Mouse (Mus musculus) limb, embryonic 13.5 days (tissue): ENCODE measurements around the gene Spock1. TPM values are rescaled to one million over a fixed set of nuclear protein-coding genes. Genes with fewer than 3 reads are reported as not detected.

Experiments
- ATAC-seq: fragments of 200-750 bp; cut with Nextera tagmentation; 2 replicates; pipeline ENCODE4 v1.8.0; 2017; ENCODE audit warnings: low read depth, moderate number of reproducible peaks, moderate TSS enrichment; ENCODE audit not compliant: low FRiP score
- H3K27ac ChIP-seq: fragments of 300-500 bp; sonication (generic); 2 replicates; pipeline ENCODE4 v1.5.1; 2015; ENCODE audit warnings: inconsistent platforms, mild to moderate bottlenecking, moderate library complexity
- H3K27me3 ChIP-seq: fragments of 300-500 bp; sonication (generic); 2 replicates; pipeline ENCODE4 v1.6.1; 2015; ENCODE audit warnings: mild to moderate bottlenecking, inconsistent platforms
- H3K36me3 ChIP-seq: fragments of 300-500 bp; sonication (generic); 2 replicates; pipeline ENCODE4 v1.6.1; 2015; ENCODE audit warnings: inconsistent platforms, mild to moderate bottlenecking, moderate library complexity
- H3K4me1 ChIP-seq: fragments of 300-500 bp; sonication (generic); 2 replicates; pipeline ENCODE4 v1.6.1; 2015; ENCODE audit warnings: inconsistent platforms
- H3K4me2 ChIP-seq: fragments of 300-500 bp; sonication (generic); replicated peaks from 2 replicates; pipeline ENCODE4 v1.6.1; 2015; ENCODE audit warnings: inconsistent platforms, mild to moderate bottlenecking, moderate library complexity
- H3K4me3 ChIP-seq: fragments of 300-500 bp; sonication (generic); 2 replicates; pipeline ENCODE4 v1.5.1; 2015; ENCODE audit warnings: moderate library complexity, mild to moderate bottlenecking, inconsistent platforms
- H3K9ac ChIP-seq: fragments of 300-500 bp; sonication (generic); 2 replicates; pipeline ENCODE4 v1.6.1; 2015; ENCODE audit warnings: mild to moderate bottlenecking, inconsistent platforms
- H3K9me3 ChIP-seq: fragments of 300-500 bp; sonication (generic); 2 replicates; pipeline ENCODE4 v1.6.1; 2016; ENCODE audit warnings: inconsistent platforms
- WGBS: fragments of 180-500 bp; shearing (Covaris S2); methylation state at CpG from one replicate; pipeline ENCODE4 v1.1.7; 2015; 5-methylcytosine and 5-hydroxymethylcytosine counted together
- polyA plus RNA-seq: library from polyadenylated mRNA; unstranded; fragments of >200 nt; fragmentation: Nextera tagmentation; extraction: Ambion mirVana; gene quantifications from 2 replicates; pipeline ENCODE4 v1.2.1, GENCODE M21; 2015

The Spock1 gene
- polyA plus RNA-seq, 1 experiment from 2014 or later: 2.4 TPM

DNA sequence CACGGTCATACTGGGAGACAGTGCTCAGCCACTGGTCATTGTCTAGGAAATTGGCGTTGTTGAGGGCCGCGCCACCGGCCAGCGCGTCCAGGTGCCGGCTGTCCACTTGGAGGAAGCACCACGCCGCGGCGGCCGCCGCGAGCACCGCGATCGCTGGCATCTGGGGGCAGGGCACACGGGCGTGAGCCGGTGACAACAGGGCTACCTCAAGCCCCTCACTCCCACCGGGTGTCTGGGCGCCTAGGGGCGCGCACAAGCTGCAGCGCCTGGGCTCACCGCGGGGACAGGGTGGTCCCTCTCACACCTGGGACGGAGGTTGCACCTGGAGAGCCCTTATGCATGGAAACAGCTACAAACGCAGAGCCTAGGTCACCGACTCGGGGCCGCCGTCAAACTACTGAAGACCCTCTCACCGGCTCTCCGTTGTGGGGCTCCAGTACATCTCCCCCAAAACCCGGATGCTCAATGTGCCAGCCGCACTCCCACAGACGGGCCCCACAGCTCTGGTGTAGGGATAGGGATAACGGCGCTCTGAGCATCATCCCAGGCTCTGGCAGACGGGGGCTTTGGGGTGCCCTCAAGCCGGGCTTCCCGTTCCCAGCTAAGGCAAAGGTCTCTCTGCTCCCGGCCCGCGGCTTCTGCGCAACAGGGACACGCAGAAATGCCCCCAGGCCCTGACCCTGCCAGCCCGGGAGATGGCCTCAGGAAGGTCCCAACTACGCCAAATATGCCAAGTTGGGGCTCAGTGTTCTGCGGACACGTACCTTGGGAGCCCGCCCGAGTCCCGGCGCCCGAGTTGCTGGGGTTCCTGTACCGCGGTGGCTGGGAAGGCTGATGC, 485 bp downstream of the Spock1 start:
- Histone ChIP-seq H3K9me3 (no peaks in the 10 kb centered on the region), H3K4me3 (peak overlapping the region; percentile 44), H3K27ac (no peak overlapping the region), H3K9ac (0 out of 2 replicates have a peak overlapping the region, but pooled peaks have one; percentile 31), H3K4me2 (peak overlapping the region; percentile 84), H3K4me1 (peaks cover 18% of the 10 kb centered on the region), H3K27me3 (peaks cover 47% of the 10 kb centered on the region), H3K36me3 (no peaks in the 10 kb centered on the region)
- 0 out of 2 replicates have a peak, but pooled peaks have one; percentile 59 for ATAC-seq
- 3% methylated on average over 58 of the region's 60 CpGs for WGBS

DNA sequence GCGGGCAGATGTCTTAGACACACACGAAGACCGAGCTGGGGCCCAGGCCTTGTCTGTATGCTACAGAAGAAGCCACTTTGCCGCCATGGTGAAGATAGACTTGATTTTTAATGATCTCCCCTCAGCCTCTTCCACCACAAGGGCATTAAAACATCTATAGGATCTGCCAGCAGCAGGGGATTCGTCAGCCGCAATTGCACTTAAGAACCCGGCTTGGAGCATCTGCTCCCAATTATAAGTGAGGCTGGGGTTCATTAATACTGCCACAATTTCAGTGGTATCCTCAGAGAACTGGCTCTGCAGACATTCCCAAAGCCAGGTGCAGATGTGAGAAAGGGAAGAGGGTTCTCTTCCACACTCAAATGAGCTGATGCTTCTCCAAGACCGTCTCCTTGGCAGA, 13.5 kb downstream of the Spock1 start:
- WGBS: 19% methylated on average over 8 of the region's 8 CpGs
- Histone ChIP-seq H3K4me2 (peak overlapping the region; percentile 11; the same call in 1 of the 2 replicates), H3K4me1 (peaks cover 21% of the 10 kb centered on the region), H3K27ac (no peak overlapping the region), H3K9me3 (peaks cover 10% of the 10 kb centered on the region; the same call in 1 of the 2 replicates), H3K9ac (no peak overlapping the region), H3K4me3 (no peak overlapping the region), H3K36me3 (no peaks in the 10 kb centered on the region), H3K27me3 (peaks cover 10% of the 10 kb centered on the region)
- ATAC-seq: no peak

DNA sequence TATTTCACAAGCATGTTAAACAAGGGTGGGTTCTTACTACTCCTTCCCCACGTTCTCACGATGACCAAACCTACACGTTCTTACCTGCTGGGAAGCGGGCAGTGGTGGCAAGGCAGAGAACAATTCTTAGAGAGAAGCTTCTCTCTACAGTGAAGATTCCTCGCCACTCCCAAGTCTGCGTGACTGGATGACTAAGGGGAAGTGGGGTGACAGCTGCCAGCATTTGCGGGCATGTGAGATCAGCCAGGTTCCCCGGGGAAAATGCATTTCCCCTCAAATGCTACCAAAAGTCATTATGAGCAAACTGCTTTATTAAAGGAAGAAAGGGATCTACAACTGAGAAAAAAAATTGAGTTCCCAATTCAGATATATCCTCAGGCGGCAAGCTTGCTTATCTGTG, 18.4 kb downstream of the Spock1 start:
- Histone ChIP-seq H3K27me3 (peaks cover 10% of the 10 kb centered on the region), H3K36me3 (no peaks in the 10 kb centered on the region), H3K4me1 (peaks cover 19% of the 10 kb centered on the region), H3K4me2 (no peak overlapping the region), H3K9me3 (no peaks in the 10 kb centered on the region), H3K9ac (no peak overlapping the region), H3K27ac (no peak overlapping the region), H3K4me3 (no peak overlapping the region)
- 62% methylated on average over 9 of the region's 9 CpGs for WGBS
- ATAC-seq: no peak

DNA sequence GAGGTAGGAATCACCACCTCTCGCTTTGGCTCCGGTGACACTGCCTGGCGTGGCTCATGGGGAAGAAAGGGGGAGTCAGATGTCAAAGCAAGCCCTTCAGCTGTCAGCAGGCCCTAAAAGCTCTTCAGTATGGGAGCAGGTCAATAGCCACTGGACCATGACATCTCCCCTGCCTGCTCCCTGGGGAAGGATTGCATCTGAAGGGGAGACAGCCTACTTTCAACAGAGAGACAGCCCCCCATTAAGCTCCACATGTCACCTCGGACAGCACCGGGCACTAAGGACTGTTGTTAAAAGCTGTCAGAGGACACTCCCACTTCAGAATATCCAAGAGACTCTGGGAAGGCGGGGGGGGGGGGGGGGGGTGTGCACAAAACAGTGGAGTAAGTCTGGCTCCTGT, 19.1 kb downstream of the Spock1 start:
- Histone ChIP-seq H3K4me1 (peaks cover 13% of the 10 kb centered on the region), H3K9me3 (no peaks in the 10 kb centered on the region), H3K36me3 (no peaks in the 10 kb centered on the region), H3K27me3 (peaks cover 10% of the 10 kb centered on the region), H3K4me2 (no peak overlapping the region), H3K4me3 (no peak overlapping the region), H3K9ac (no peak overlapping the region), H3K27ac (no peak overlapping the region)
- no peak for ATAC-seq
- 12% methylated on average over 5 of the region's 6 CpGs for WGBS

DNA sequence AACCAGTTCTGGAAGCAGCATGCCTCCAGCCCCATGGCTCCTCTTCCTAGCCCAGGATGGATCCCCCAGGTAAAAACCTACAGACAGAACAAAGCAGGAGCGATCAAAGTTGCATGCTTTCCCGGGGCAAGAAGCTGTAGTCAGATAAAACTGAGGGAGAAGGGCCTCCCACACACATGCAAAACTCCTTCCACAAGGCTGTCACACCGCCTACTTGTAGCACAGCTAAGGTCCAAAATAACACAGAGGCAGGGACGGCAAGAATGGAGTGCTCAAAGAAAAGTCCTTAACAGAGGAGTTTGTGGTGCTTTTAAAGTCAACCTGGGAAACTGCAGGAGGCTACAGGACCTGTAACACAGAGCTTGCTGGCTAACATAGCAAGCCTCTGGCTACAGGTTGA, 28.3 kb downstream of the Spock1 start:
- Histone ChIP-seq H3K9me3 (no peaks in the 10 kb centered on the region), H3K36me3 (no peaks in the 10 kb centered on the region), H3K9ac (no peak overlapping the region), H3K4me2 (no peak overlapping the region), H3K27me3 (no peaks in the 10 kb centered on the region), H3K4me3 (no peak overlapping the region), H3K27ac (no peak overlapping the region), H3K4me1 (0 out of 2 replicates have a peak, but pooled peaks cover 2% of the 10 kb centered on the region)
- WGBS: 58% methylated on average over 4 of the region's 4 CpGs
- ATAC-seq: no peak

DNA sequence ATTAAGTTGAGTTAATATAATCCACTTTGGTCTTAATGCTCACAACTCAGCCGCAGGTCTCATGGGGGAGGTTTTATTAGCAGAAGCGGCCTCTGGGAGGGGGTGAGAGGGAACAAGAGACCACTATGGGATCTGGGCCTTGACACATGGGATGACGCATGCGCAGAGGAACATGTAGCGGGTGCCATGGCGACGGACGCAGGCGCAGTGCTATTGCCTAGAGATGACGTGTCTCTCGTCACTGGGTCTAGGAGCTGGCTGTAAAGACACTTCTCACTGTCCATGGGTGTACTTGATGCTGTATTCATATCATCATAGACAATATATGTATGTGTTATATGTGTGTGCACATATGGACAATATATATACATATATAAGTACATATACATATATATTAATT, 29.3 kb downstream of the Spock1 start:
- no peaks in the 10 kb centered on the region for H3K9me3 ChIP-seq
- WGBS: 86% methylated on average over 11 of the region's 11 CpGs

DNA sequence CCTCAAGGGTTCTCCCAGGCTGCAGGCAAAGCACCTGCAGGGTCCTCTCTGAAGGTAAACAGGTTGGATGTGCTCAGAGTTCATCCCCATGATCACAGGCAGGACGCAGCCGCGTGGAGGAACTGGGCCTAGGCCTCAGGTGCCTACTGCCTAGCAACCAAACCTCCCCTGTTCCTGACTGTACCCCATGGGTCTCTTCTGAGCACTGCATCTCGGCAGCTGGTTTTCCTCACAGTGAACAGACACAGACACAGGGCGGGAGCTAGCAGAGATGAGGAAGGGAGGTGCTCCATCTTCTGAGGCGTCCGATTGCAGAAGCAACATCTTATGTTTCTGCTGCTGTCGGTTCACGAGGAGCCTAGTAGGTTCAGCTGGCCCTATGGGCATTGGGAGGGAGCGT, 30.4 kb downstream of the Spock1 start:
- H3K27me3 ChIP-seq: no peaks in the 10 kb centered on the region
- no peak overlapping the region for H3K4me2 ChIP-seq
- no peaks in the 10 kb centered on the region for H3K9me3 ChIP-seq
- 0 out of 2 replicates have a peak, but pooled peaks cover 2% of the 10 kb centered on the region for H3K4me1 ChIP-seq
- no peak overlapping the region for H3K27ac ChIP-seq
- no peaks in the 10 kb centered on the region for H3K36me3 ChIP-seq
- WGBS: 65% methylated on average over 10 of the region's 10 CpGs
- H3K9ac ChIP-seq: no peak overlapping the region
- no peak overlapping the region for H3K4me3 ChIP-seq
- ATAC-seq: no peak

More for the DNA sequence above, 29.3 kb downstream of the Spock1 start:
- H3K4me1 ChIP-seq: 0 out of 2 replicates have a peak, but pooled peaks cover 2% of the 10 kb centered on the region
- H3K4me3 ChIP-seq: no peak overlapping the region
- no peak overlapping the region for H3K4me2 ChIP-seq
- H3K36me3 ChIP-seq: no peaks in the 10 kb centered on the region
- ATAC-seq: no peak
- no peaks in the 10 kb centered on the region for H3K27me3 ChIP-seq
- H3K27ac ChIP-seq: no peak overlapping the region
- no peak overlapping the region for H3K9ac ChIP-seq

DNA sequence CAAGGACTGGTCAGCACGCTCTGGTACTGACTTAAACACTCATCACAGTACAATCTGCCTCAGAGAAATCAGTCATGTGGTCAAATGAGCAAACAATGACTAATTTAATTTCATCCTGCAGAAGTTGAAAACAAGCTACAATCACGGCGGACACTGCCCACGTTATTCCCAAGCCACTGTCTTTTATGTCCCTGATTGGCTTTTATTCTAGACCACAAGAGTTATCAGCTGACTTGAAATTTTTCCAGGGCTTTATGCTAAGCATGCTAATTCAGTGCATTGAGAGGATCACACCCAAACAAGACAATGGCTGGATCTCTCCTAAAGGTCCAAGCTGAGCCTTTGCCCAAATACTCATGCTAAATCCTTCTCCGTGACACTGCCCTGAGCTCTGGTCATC, 31.2 kb downstream of the Spock1 start:
- no peaks in the 10 kb centered on the region for H3K36me3 ChIP-seq
- WGBS: 88% methylated on average over 5 of the region's 5 CpGs

DNA sequence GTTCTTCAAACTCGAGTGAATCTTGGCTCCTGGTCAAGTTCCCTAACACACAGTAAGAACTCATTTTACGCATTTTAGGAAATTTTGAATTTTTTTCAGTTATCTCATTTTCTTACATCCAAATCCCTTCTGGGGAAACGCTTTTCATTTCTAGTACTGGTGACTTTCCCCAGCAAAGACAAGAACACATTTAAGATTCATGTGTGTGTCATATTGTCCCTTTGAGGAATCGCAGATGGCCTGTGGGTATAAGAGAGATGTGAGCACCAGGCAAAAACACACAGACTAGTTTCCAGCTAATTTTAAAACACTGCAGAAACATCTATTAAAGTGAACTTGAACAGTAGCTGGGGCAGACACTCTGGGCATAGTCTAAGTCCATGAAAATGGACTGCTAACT, 38.1 kb downstream of the Spock1 start:
- Histone ChIP-seq H3K27me3 (no peaks in the 10 kb centered on the region), H3K9ac (no peak overlapping the region), H3K36me3 (no peaks in the 10 kb centered on the region), H3K4me3 (no peak overlapping the region), H3K27ac (no peak overlapping the region), H3K4me2 (no peak overlapping the region), H3K4me1 (no peaks in the 10 kb centered on the region), H3K9me3 (no peaks in the 10 kb centered on the region)
- ATAC-seq: no peak
- 80% methylated on average over 4 of the region's 4 CpGs for WGBS

More for the DNA sequence above, 31.2 kb downstream of the Spock1 start:
- Histone ChIP-seq H3K4me1 (0 out of 2 replicates have a peak, but pooled peaks cover 2% of the 10 kb centered on the region), H3K4me3 (no peak overlapping the region), H3K9me3 (no peaks in the 10 kb centered on the region), H3K4me2 (no peak overlapping the region), H3K27me3 (no peaks in the 10 kb centered on the region), H3K27ac (no peak overlapping the region), H3K9ac (no peak overlapping the region)
- ATAC-seq: no peak

DNA sequence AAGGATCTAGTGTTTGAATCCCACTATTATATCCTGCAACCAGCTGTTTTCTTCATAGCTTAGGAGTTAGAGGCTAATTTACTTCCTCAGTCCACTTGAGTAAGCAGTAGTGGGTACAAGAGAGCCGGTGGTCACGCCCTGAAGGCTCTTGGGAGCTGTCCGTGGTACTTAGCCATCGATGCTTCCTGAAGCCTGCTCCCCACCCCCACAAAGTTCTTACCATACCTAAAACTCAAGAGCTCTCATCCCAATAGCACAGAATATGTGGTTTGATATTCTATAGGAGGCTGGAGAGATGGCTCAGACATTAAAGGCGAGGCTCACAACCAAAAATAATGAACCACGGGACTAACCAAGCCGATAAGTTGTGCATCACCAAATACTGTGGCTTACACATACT, 40.5 kb downstream of the Spock1 start:
- Histone ChIP-seq H3K27ac (no peak overlapping the region), H3K9me3 (no peaks in the 10 kb centered on the region), H3K4me3 (no peak overlapping the region), H3K4me2 (no peak overlapping the region), H3K4me1 (no peaks in the 10 kb centered on the region), H3K36me3 (no peaks in the 10 kb centered on the region), H3K27me3 (no peaks in the 10 kb centered on the region), H3K9ac (no peak overlapping the region)
- 53% methylated on average over 7 of the region's 7 CpGs for WGBS
- ATAC-seq: no peak

DNA sequence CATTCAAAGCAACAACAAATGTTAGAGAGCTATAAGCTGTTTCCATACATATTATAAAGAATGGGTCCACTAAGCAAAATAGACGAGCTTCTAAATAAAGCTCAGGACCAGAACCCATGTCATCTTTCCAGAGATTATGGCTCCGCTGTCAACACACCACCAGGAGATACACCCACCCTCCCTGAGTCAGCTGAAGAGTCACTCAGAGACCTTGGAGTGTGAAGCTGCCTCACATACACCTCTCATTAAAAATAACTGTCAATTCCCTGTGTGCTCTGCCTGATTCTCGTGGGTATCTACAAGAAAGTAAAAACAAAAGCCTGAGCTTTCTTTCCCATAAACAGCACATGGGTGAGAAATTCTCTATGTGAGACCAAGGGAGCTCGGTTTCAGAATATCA, 43.1 kb downstream of the Spock1 start:
- no peak overlapping the region for H3K9ac ChIP-seq
- H3K27me3 ChIP-seq: no peaks in the 10 kb centered on the region
- H3K4me2 ChIP-seq: no peak overlapping the region
- no peak overlapping the region for H3K4me3 ChIP-seq
- no peak overlapping the region for H3K27ac ChIP-seq
- H3K4me1 ChIP-seq: no peaks in the 10 kb centered on the region
- WGBS: 78% methylated on average over 4 of the region's 4 CpGs
- no peaks in the 10 kb centered on the region for H3K36me3 ChIP-seq
- no peaks in the 10 kb centered on the region for H3K9me3 ChIP-seq
- no peak for ATAC-seq

DNA sequence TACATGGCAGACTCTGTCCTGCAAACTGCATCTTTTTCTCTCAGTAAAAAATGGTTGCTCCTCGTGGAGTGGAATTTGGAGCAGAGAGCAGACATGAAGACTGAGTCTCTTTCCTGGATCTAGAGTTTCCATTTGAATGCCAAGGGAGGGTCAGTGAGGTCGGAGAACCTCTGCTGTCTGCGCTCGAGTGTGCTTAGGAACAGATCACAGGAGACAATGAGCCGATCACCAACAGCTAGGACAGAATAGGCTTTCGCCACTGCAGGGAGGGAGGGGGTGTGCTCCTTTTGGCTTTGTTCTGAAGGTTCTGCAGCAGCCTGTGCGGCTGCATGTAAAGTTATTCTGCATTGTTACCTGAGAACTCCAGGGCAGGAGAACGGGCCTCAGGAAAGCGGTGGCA, 49.6 kb downstream of the Spock1 start:
- peaks cover 10% of the 10 kb centered on the region; the same call in 1 of the 2 replicates for H3K4me1 ChIP-seq
- H3K9me3 ChIP-seq: no peaks in the 10 kb centered on the region
- H3K27ac ChIP-seq: no peak overlapping the region
- no peak overlapping the region for H3K4me2 ChIP-seq
- no peak for ATAC-seq
- WGBS: 58% methylated on average over 9 of the region's 9 CpGs
- H3K36me3 ChIP-seq: no peaks in the 10 kb centered on the region
- no peak overlapping the region for H3K4me3 ChIP-seq
- 0 out of 2 replicates have a peak, but pooled peaks cover 2% of the 10 kb centered on the region for H3K27me3 ChIP-seq
- no peak overlapping the region for H3K9ac ChIP-seq
